Mouse (Mus musculus) heart, embryonic 14.5 days (tissue): ENCODE data around the gene Ipo5. TPM values are rescaled to one million over a fixed set of nuclear protein-coding genes. Genes with fewer than 3 reads are reported as not detected.

Experiments used
- ATAC-seq: fragments of 200-750 bp; cut with Nextera tagmentation; 2 replicates; pipeline ENCODE4 v1.8.0; 2017; ENCODE audit warnings: low read depth, moderate TSS enrichment; ENCODE audit not compliant: insufficient number of reproducible peaks, insufficient read depth, low FRiP score
- H3K27ac ChIP-seq, 2 experiments: fragments of 200-500 bp in 1 of 2; fragments of 300-500 bp in 1 of 2; sonication (generic) in 1 of 2; replicated peaks in 1 of 2; 2 replicates each; pipeline ENCODE4 v1.5.1; 2012 to 2014; ENCODE audit warnings: low read depth in 2 of 2, low read length in 2 of 2, control low read depth in 1 of 2, mild to moderate bottlenecking in 1 of 2, mixed read lengths in 1 of 2; ENCODE audit not compliant: control insufficient read depth in 1 of 2, insufficient read depth in 1 of 2
- H3K27me3 ChIP-seq: fragments of 300-500 bp; sonication (generic); 2 replicates; pipeline ENCODE4 v1.6.1; 2014; ENCODE audit warnings: mild to moderate bottlenecking, low read length, control low read depth; ENCODE audit not compliant: control insufficient read depth, insufficient read depth
- H3K36me3 ChIP-seq: fragments of 300-500 bp; sonication (generic); 2 replicates; pipeline ENCODE4 v1.6.1; 2014; ENCODE audit warnings: mild to moderate bottlenecking, control low read depth, low read length, mixed read lengths; ENCODE audit not compliant: control insufficient read depth, insufficient read depth
- H3K4me1 ChIP-seq, 2 experiments: fragments of 200-500 bp in 1 of 2; fragments of 300-500 bp in 1 of 2; sonication (generic) in 1 of 2; 2 replicates each; pipeline ENCODE4 v1.6.1; 2012 to 2014; ENCODE audit warnings: low read length in 2 of 2, control low read depth in 1 of 2, mixed read lengths in 1 of 2; ENCODE audit not compliant: control insufficient read depth in 2 of 2, insufficient read depth in 2 of 2
- H3K4me2 ChIP-seq: fragments of 300-500 bp; sonication (generic); 2 replicates; pipeline ENCODE4 v1.6.1; 2014; ENCODE audit warnings: mild to moderate bottlenecking, low read length
- H3K4me3 ChIP-seq, 2 experiments: fragments of 200-500 bp in 1 of 2; fragments of 300-500 bp in 1 of 2; sonication (generic) in 1 of 2; 2 replicates each; pipeline ENCODE4 v1.5.1; 2012 to 2014; ENCODE audit warnings: low read length in 2 of 2, mild to moderate bottlenecking in 2 of 2, control low read depth in 1 of 2, low read depth in 1 of 2, moderate library complexity in 1 of 2; ENCODE audit not compliant: control insufficient read depth in 1 of 2, insufficient read depth in 1 of 2
- H3K9ac ChIP-seq: fragments of 300-500 bp; sonication (generic); 2 replicates; pipeline ENCODE4 v1.6.1; 2014; ENCODE audit warnings: mild to moderate bottlenecking, low read length
- H3K9me3 ChIP-seq: fragments of 300-500 bp; sonication (generic); 2 replicates; pipeline ENCODE4 v1.6.1; 2016; ENCODE audit warnings: low read length, control low read depth; ENCODE audit not compliant: control insufficient read depth
- WGBS: fragments of 180-500 bp; shearing (Covaris S2); extraction: QIAGEN DNeasy Blood & Tissue Kit; methylation state at CpG from one replicate; pipeline ENCODE4 v1.1.7; 2014; 5-methylcytosine and 5-hydroxymethylcytosine counted together
- polyA plus RNA-seq: library from polyadenylated mRNA; unstranded; fragments of >200 nt; fragmentation: Nextera tagmentation; extraction: Ambion mirVana; gene quantifications from 2 replicates; pipeline ENCODE4 v1.2.1, GENCODE M21; 2014

Ipo5 gene
- polyA plus RNA-seq, 1 experiment from 2014 or later, result 83.9 TPM

- no peaks in the 10 kb centered on the region for H3K4me1 ChIP-seq
Measured at GRCm38 (mm10) chr14:120921805-120922204, 10.8 kb downstream of the Ipo5 start.

GRCm38 (mm10) chr14:120924044-120924443, 13.0 kb downstream of the Ipo5 start:
- peaks cover 98% of the 10 kb centered on the region for H3K36me3 ChIP-seq

More at GRCm38 (mm10) chr14:120921805-120922204, 10.8 kb downstream of the Ipo5 start:
- Histone ChIP-seq H3K4me2 (no peak overlapping the region), H3K9me3 (no peaks in the 10 kb centered on the region), H3K9ac (no peak overlapping the region), H3K4me3 (no peak overlapping the region), H3K27me3 (no peaks in the 10 kb centered on the region), H3K36me3 (peaks cover 95% of the 10 kb centered on the region), H3K27ac (no peak overlapping the region)
- 90% methylated on average over 4 of the region's 4 CpGs for WGBS
- ATAC-seq, result no peak

GRCm38 (mm10) chr14:120925731-120926585, 14.9 kb downstream of the Ipo5 start:
- H3K4me1 ChIP-seq, result no peaks in the 10 kb centered on the region
- no peaks in the 10 kb centered on the region for H3K9me3 ChIP-seq
- peaks cover 96% of the 10 kb centered on the region for H3K36me3 ChIP-seq
- 83% methylated on average over 14 of the region's 14 CpGs for WGBS
- no peak overlapping the region for H3K4me2 ChIP-seq
- no peak overlapping the region for H3K4me3 ChIP-seq
- H3K27me3 ChIP-seq, result no peaks in the 10 kb centered on the region
- H3K27ac ChIP-seq, result no peak overlapping the region
- no peak overlapping the region for H3K9ac ChIP-seq
- no peak for ATAC-seq

More at GRCm38 (mm10) chr14:120924044-120924443, 13.0 kb downstream of the Ipo5 start:
- Histone ChIP-seq H3K4me2 (no peak overlapping the region), H3K4me3 (no peak overlapping the region), H3K27ac (no peak overlapping the region), H3K9me3 (no peaks in the 10 kb centered on the region), H3K4me1 (no peaks in the 10 kb centered on the region), H3K9ac (no peak overlapping the region), H3K27me3 (no peaks in the 10 kb centered on the region)
- ATAC-seq, result no peak
- WGBS, result 91% methylated on average over 4 of the region's 4 CpGs

GRCm38 (mm10) chr14:120931236-120931635, 20.2 kb downstream of the Ipo5 start:
- Histone ChIP-seq H3K27me3 (no peaks in the 10 kb centered on the region), H3K27ac (no peak overlapping the region), H3K9me3 (no peaks in the 10 kb centered on the region), H3K4me1 (no peaks in the 10 kb centered on the region), H3K4me2 (no peak overlapping the region), H3K4me3 (no peak overlapping the region), H3K36me3 (peaks cover 88% of the 10 kb centered on the region), H3K9ac (no peak overlapping the region)
- WGBS, result 84% methylated on average over 4 of the region's 4 CpGs
- ATAC-seq, result no peak

GRCm38 (mm10) chr14:120933624-120934023, 22.6 kb downstream of the Ipo5 start:
- no peak for ATAC-seq
- Histone ChIP-seq H3K27me3 (no peaks in the 10 kb centered on the region), H3K9me3 (no peaks in the 10 kb centered on the region), H3K4me3 (no peak overlapping the region), H3K36me3 (peaks cover 90% of the 10 kb centered on the region), H3K4me1 (no peaks in the 10 kb centered on the region), H3K27ac (no peak overlapping the region), H3K4me2 (no peak overlapping the region), H3K9ac (no peak overlapping the region)
- WGBS, result 84% methylated on average over 8 of the region's 8 CpGs

- ATAC-seq, result no peak
- Histone ChIP-seq H3K4me2 (no peak overlapping the region), H3K4me1 (no peaks in the 10 kb centered on the region), H3K36me3 (peaks cover 99% of the 10 kb centered on the region), H3K4me3 (no peak overlapping the region), H3K9me3 (no peaks in the 10 kb centered on the region), H3K27ac (no peak overlapping the region), H3K9ac (no peak overlapping the region), H3K27me3 (no peaks in the 10 kb centered on the region)
- WGBS, result 72% methylated on average over 1 of the region's 1 CpGs
Measured at GRCm38 (mm10) chr14:120937102-120937501, 26.1 kb downstream of the Ipo5 start.

- Histone ChIP-seq H3K4me2 (no peak overlapping the region), H3K27me3 (no peaks in the 10 kb centered on the region), H3K9me3 (no peaks in the 10 kb centered on the region), H3K4me3 (no peak overlapping the region), H3K36me3 (peaks cover 94% of the 10 kb centered on the region), H3K9ac (no peak overlapping the region), H3K4me1 (peaks cover 4 to 9% of the 10 kb centered on the region in 2 experiments; a peak in 3 of 4 replicates), H3K27ac (no peak overlapping the region)
- no peak for ATAC-seq
- WGBS, result 86% methylated on average over 9 of the region's 9 CpGs
Measured at GRCm38 (mm10) chr14:120942803-120943202, 31.8 kb downstream of the Ipo5 start.
